Mouse (Mus musculus) bone marrow, adult 2 months (tissue): Measurements from ENCODE around the gene Sall1.

Experiments
- CTCF ChIP-seq: fragments of 200-500 bp; IDR thresholded peaks from 2 replicates; pipeline ENCODE4 v1.5.1; 2011; ENCODE audit warnings: low read length, control low read depth; ENCODE audit not compliant: control insufficient read depth, insufficient read depth
- POLR2A ChIP-seq: fragments of 200-500 bp; IDR thresholded peaks from 2 replicates; pipeline ENCODE4 v1.6.1; 2011; ENCODE audit warnings: low read depth, mild to moderate bottlenecking, control low read depth, low read length, borderline replicate concordance; ENCODE audit not compliant: control insufficient read depth

DNA sequence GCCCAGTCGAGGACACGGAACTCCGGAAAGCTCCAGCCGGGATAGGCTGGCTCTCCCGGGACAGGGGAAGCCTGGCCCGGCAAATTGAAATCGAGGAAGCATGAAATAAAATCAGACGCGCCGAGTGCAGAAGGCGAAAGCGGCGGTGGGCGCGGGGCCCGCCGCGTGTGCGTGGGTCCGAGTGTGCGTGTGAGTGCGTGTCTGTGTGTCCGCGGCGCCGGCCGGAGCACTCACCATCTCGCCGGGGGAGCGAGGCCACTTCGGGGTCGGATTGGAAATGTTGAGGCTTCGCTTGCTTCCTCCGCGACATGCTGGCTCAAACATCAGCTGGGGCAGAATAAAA is 1.9 kb downstream of the Sall1 start:
- TF ChIP-seq CTCF (no peak), POLR2A (no peak)
